Mouse (Mus musculus) liver (tissue): ENCODE results near the gene Bmp2k.
"Not testable (repeated sequence)": the region's sequence is repeated elsewhere in the genome, so short reads cannot be mapped to it uniquely, and the experiment has no call there.

Experiments used
- DNase-seq: peaks from one replicate; pipeline ENCODE4 v3.0.0-alpha.2; 2020; ENCODE audit warnings: mixed read lengths

The Bmp2k gene

GRCm38 (mm10) chr5:97004178-97005030, 6.9 kb downstream of the Bmp2k start:
- no peak for DNase-seq

GRCm38 (mm10) chr5:97005891-97006290, 8.4 kb downstream of the Bmp2k start:
- no peak for DNase-seq

- DNase-seq: no peak
Observed at GRCm38 (mm10) chr5:97006929-97007328, 9.4 kb downstream of the Bmp2k start.

- peak; percentile 86 for DNase-seq
Observed at GRCm38 (mm10) chr5:97007496-97007895, 10.0 kb downstream of the Bmp2k start.

- DNase-seq: not testable (repeated sequence)
Observed at GRCm38 (mm10) chr5:97009140-97009539, 11.7 kb downstream of the Bmp2k start.

GRCm38 (mm10) chr5:97009601-97010335, 12.3 kb downstream of the Bmp2k start:
- DNase-seq: peak; percentile 72

DNA sequence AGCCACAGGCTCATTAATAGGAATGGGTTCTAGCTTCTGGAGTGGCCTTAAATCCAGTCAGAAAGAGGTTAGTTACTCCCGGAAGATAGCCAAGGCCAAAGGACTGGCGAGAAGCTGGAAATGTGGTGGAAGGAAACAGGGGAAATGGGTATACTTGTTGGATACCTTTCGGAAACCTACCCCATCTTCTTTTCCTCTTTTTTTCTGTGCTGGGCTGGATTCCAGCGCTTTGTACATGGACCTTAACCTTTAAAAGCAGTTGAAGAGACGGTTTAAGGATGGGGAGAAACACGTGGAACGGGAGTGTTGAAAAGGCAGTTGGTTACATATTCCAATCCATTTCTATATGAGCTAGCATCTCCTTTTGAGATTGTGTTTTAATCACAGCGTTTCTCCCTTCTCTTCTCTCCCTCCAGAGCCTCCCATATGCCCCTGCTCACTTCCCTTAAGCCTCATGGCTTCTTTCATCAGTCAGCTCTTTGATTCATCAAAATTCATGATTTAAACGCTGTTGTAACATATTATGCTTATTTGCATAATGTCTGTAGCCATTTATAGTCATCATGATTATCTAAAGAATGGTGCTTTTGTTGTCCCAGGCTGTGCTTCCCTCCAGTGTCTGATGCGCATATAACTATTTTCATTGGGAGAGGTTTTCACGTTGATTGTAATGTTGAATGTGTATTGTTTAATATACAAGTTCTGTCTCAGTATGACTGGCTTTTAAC, 18.5 kb downstream of the Bmp2k start:
- no peak for DNase-seq

DNA sequence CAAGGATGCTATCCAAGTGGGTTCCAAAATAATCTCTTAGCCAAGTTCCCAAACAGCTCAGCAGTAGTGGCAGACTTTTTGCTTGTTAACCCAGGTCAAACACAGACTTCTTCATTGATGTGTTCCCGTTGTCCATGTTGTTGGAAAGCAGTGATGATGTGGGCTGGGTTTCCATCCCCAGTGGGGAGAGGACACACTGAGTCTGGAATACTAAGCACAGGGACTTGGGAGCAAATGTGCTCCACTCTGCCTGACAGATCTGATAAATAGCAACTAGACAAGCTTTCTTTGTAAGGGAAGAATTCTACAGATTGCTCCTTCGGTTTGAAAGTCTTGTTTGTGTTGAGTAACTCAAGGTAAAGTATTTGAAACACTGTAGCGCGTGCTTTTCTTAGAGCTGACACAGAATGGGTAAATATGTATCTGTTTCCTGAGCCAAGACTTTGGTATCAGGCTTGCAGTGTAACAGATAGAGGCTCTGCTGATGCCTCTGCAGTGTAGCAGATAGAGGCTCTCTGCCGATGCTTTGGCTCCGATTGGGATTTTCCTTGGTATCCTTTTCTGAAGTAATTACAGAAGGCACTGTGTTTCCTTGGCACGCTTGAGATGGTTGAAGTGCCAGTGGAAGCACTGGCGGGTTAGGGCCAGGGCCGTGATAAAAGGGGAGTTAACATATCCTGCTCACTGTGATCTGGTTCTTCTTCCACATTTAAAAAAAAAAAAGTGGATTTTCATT, 19.5 kb downstream of the Bmp2k start:
- no peak for DNase-seq

DNA sequence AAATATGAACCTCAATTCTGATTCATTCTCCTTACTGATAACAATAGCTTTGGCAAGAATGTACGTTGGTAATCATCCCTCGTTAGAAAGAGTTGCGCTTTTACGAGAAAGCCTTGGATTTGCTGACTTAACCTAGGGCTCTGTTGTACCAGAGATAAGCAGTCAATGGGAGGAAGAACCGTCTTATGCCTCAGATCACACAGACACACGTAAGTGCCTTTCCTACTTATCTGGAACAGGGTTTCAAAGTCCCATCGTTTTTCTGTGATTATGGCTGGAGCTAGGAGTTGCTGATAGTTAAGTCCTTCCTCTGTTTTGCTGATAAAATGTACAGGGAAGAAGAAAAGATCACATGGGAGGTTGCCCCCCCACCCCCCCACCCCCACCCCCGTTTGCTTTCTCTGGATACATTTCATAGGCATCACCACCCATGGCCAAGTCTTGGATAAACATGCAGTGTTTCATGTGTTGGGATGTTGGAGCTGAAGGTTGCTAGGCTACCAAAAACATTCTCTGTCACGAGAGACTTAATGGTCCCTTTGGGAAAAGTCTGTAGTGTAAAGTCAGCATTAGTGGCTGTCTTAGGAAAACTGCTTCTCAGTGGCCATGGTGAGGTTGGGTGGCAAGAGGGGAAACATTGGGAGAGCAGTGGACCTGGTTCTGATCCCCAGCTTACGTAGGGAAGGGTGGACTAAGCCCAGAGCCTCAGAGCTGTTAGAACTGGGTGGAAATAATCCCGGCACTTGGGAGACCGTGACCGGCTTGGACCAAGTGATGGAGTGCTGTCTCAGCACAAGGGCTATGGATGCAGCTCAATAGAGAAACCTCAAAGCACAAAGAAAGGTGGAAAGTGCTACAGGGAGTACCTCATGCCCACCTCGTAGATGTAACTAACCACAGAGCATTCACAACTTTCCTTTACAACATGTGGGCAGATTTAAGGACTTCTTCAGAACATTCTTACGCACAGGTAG, 25.1 kb downstream of the Bmp2k start:
- no peak for DNase-seq

- DNase-seq: no peak
Observed at GRCm38 (mm10) chr5:97024834-97025233, 27.3 kb downstream of the Bmp2k start.

DNA sequence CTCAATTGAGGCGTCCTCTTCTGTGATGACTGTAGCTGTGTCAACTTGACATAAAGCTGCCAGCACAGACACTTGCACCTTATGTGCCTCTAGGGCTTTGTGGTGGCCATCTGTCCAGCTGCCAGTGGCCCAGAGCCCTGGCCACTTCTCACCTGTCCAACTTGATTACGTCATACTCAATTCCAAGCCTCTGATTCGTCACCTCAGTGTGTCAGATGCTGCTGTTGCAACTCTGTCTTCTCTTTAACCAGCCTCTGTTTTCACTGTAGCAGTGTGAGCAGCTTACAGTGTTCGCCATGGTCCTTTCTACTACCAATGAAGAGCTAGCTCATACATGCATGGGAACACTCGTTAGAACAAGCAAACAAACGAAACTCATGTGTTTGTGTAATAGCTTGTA, 28.2 kb downstream of the Bmp2k start:
- no peak for DNase-seq

DNA sequence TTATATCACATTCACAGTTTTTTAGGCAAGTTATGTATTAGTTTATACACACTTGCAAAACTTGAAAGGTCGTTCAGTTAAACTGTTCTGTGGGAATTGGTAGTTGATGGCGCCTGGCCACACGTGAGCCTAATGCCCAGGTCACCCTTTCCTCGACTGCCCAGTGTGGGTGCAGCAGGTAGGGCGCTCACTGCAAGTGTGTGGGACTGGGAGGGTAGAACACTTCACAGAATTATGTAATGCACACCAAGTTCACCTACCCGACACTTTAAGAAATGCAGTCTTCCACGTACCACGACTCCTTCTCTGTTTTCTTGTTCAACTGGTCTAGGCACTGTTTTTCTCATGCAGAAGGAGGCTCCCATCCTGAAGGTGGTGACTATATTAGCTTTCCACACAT, 30.5 kb downstream of the Bmp2k start:
- no peak for DNase-seq

DNA sequence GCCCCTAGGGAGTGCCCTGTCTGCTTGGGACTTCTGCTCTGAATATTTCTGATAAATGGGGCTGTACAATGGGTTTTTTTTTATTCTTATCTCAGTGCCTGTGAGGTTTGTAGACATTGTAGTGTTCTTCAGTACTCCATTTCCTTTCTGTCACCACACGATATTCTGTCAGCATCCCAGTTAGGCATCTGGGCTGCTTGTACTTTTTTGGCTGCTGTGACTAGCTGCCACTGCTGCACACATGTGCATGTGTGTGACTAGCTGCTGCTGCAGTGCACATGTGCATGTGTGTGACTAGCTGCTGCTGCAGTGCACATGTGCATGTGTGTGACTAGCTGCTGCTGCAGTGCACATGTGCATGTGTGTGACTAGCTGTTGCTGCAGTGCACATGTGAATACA, 31.4 kb downstream of the Bmp2k start:
- not testable (repeated sequence) for DNase-seq

DNA sequence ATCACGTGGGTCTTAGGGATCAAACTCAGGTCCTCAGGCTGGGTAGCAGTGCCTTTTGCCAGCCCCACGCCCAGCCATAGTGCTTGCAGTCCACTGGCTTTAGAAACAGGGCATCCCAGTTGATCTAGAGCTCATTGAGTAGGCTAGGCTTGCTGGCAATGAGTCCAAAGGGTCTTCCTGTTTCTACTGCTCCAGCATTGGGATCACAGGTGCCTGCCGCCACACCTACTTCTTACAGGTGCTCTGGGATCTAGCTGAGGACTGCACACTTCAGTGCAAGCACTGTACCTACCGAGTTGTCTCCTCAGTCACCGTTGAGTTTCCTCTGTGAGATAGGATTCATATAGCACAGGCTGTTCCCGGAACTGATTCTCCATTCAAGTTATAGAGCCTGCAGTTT, 34.3 kb downstream of the Bmp2k start:
- no peak for DNase-seq

DNA sequence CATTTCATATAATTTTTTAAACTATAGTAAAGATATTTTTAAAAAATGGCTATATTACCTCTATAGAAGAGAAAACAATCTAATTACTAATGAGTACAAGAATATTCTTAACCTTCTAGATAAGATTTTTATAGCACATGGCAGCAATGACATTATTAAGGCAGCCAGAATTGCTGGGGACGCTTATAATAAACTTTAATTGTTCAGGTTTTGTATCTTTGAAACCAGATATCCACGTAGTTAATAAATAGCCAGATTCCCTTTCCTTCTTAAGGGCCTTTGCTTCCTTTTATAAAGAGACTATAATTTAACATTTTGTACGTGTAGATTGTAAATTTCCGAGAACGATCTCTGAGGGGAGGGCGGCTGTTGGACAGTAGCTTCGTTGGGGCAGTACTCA, 47.8 kb downstream of the Bmp2k start:
- no peak for DNase-seq

DNA sequence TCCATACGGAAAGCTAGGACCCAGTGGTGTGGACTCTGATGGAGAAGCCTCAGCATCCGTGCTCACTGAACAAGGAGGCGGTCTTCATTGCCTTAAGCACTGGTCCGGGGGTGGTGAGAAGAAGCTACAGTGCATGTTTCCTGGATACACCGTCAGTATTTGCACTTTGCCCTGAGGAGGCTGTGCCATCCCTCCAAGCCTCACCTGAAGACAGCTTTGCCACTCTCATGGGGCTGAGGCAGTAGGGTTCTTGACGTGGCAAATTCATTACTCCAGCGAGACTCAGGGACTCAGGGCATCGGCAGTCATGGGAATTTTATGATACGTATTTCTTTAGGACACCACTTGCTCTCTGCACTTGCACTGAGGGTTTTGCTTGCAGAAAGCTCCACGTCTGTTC, 49.2 kb downstream of the Bmp2k start:
- DNase-seq: no peak

DNA sequence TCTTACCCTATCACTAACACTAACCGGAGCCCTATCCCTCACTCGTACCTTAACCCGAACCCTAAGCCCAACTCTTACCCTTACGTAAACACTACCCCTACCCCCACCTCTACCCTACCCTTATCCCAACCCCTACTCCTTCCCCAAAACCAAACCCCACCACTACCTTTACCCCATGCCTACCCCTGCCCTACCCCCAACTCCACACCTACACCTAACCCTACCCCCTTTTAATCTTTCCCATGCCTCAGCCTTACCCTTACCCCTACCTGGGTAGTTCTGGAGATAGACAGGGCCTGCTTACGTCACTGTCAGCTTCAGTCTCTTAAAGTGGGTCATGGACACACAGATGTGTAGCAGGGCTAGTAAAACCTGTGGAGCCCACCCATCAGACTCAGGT, 51.4 kb downstream of the Bmp2k start:
- DNase-seq: no peak

DNA sequence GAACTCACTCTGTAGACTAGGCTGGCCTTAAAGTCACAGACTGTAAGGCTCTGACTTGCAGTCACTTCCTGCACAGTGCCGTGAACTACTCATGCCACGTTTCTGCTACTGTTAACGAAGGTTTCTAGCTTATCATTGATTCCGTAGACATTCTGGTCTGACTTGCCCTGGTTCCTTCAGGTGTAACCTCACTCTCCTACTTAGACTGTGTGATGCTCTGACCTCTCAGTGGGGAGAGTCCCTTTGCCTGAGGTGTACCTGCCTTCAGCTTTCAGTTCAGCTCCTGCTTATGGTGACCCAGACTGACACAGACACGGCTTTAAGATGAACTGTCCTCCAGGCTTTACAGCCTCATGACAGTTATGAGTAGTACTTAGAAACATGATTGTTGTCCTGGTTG, 56.7 kb downstream of the Bmp2k start:
- DNase-seq: no peak

DNA sequence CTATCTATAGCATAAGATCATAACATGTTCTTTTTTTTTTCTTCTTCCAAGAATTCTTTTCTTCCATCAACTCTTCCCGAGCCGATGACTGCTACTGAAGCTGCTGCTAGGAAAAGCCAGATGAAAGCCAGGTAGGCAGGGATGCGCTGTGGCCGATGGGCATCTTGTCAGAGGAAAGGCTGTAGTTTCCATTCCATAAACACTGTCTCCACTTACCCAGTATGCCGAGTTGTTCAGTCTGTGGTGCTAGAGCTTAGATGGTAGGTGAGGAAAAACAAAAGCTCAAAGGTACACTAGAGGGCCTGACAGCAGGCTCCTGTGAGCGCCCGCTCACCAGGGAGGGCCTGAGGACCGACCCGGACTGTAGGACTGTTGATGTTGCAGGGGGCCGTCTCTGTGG, 57.3 kb downstream of the Bmp2k start:
- no peak for DNase-seq

DNA sequence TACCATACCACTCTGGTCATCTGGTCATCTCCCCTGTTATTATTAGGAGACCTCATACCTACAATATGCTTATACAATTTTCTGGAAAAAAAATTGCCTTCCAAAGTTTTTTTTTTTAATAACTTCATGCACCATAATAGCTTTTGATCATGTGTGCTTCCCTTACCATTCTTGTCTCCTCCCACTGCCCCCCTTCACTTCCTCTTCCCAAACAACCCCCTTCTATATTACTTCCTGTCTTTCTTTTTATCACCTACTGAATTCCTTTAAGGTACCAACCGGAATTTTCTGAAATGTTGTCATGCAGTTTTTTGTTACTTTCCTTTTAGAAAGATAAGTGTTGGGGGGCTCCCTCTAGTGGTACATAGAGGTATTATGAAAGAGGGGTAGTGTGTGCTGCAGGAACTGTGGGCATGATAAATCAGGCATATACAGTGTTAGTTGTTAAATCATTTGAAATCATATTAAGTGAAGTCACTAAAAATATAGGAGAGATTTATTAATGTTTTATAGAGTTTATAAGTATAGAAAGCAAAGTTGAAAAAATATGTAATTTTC, 58.1 kb downstream of the Bmp2k start:
- DNase-seq: no peak

- DNase-seq: no peak
Observed at GRCm38 (mm10) chr5:97056359-97056758, 58.9 kb downstream of the Bmp2k start.
